Mouse (Mus musculus): Measurements from ENCODE around the gene Olfr1368. TPM values are rescaled to one million over a fixed set of nuclear protein-coding genes. Genes with fewer than 3 reads are reported as not detected.

Olfr1368 gene
- polyA plus RNA-seq (2014; fragmentation: Nextera tagmentation; extraction: Ambion mirVana): not detected in 2 replicates

- Histone ChIP-seq H3K27me3 (ENCODE audit: control insufficient read depth, insufficient read depth, low read length) (no peaks in the 10 kb centered on the region), H3K4me3 (ENCODE audit: low read depth, low read length) (no peak within 1 kb of the TSS), H3K4me2 (no peak within 1 kb of the TSS), H3K4me1 (ENCODE audit: control insufficient read depth, insufficient read depth, low read length) (no peaks in the 10 kb centered on the region), H3K9ac (ENCODE audit: low read depth, low read length) (no peak within 1 kb of the TSS), H3K27ac (ENCODE audit: low read depth, low read length) (no peak within 1 kb of the TSS), H3K9me3 (replicated peaks; ENCODE audit: control insufficient read depth, low read length) (no peaks in the 10 kb centered on the region), H3K36me3 (ENCODE audit: control insufficient read depth, insufficient read depth, low read length) (no peaks in the 10 kb centered on the region)
- ATAC-seq (replicated peaks; ENCODE audit: insufficient number of reproducible peaks, low FRiP score, low TSS enrichment): no peak
- WGBS (ENCODE audit: insufficient replicate concordance): 63% methylated on average over 4 of the region's 4 CpGs
Observed at GRCm38 (mm10) chr13:21145767-21146166, at the start of gene Olfr1368. Gene Olfr1368, minus strand, starts transcription at chr13:21145867.

- WGBS (ENCODE audit: insufficient replicate concordance): 81% methylated on average over 4 of the region's 4 CpGs
- Histone ChIP-seq H3K9me3 (replicated peaks; ENCODE audit: control insufficient read depth, low read length) (no peaks in the 10 kb centered on the region), H3K9ac (ENCODE audit: low read depth, low read length) (no peak overlapping the region), H3K4me2 (no peak overlapping the region), H3K4me1 (ENCODE audit: control insufficient read depth, insufficient read depth, low read length) (peaks cover 13% of the 10 kb centered on the region), H3K27ac (ENCODE audit: low read depth, low read length) (no peak overlapping the region), H3K36me3 (ENCODE audit: control insufficient read depth, insufficient read depth, low read length) (peaks cover 46% of the 10 kb centered on the region), H3K27me3 (ENCODE audit: control insufficient read depth, insufficient read depth, low read length) (no peaks in the 10 kb centered on the region), H3K4me3 (ENCODE audit: low read depth, low read length) (no peak overlapping the region)
- no peak for ATAC-seq (replicated peaks; ENCODE audit: insufficient number of reproducible peaks, low FRiP score, low TSS enrichment)
Observed at GRCm38 (mm10) chr13:21185521-21185920, 39.9 kb upstream of the Olfr1368 start.

GRCm38 (mm10) chr13:21183661-21184060 lies 38.0 kb upstream of the Olfr1368 start:
- H3K4me1 ChIP-seq (ENCODE audit: control insufficient read depth, insufficient read depth, low read length): peaks cover 16% of the 10 kb centered on the region
- no peak for ATAC-seq (replicated peaks; ENCODE audit: insufficient number of reproducible peaks, low FRiP score, low TSS enrichment)
- H3K9ac ChIP-seq (ENCODE audit: low read depth, low read length): no peak overlapping the region
- no peaks in the 10 kb centered on the region for H3K27me3 ChIP-seq (ENCODE audit: control insufficient read depth, insufficient read depth, low read length)
- no peak overlapping the region for H3K4me3 ChIP-seq (ENCODE audit: low read depth, low read length)
- WGBS (ENCODE audit: insufficient replicate concordance): 89% methylated on average over 7 of the region's 7 CpGs
- H3K4me2 ChIP-seq: no peak overlapping the region
- no peaks in the 10 kb centered on the region for H3K9me3 ChIP-seq (replicated peaks; ENCODE audit: control insufficient read depth, low read length)
- H3K27ac ChIP-seq (ENCODE audit: low read depth, low read length): no peak overlapping the region
- peaks cover 40% of the 10 kb centered on the region for H3K36me3 ChIP-seq (ENCODE audit: control insufficient read depth, insufficient read depth, low read length)

- no peak overlapping the region for H3K27ac ChIP-seq (ENCODE audit: low read depth, low read length)
- H3K36me3 ChIP-seq (ENCODE audit: control insufficient read depth, insufficient read depth, low read length): peaks cover 34% of the 10 kb centered on the region
- H3K27me3 ChIP-seq (ENCODE audit: control insufficient read depth, insufficient read depth, low read length): no peaks in the 10 kb centered on the region
- peaks cover 16% of the 10 kb centered on the region for H3K4me1 ChIP-seq (ENCODE audit: control insufficient read depth, insufficient read depth, low read length)
- ATAC-seq (replicated peaks; ENCODE audit: insufficient number of reproducible peaks, low FRiP score, low TSS enrichment): no peak
- 96% methylated on average over 6 of the region's 6 CpGs for WGBS (ENCODE audit: insufficient replicate concordance)
- H3K4me2 ChIP-seq: no peak overlapping the region
- H3K9me3 ChIP-seq (replicated peaks; ENCODE audit: control insufficient read depth, low read length): no peaks in the 10 kb centered on the region
- no peak overlapping the region for H3K9ac ChIP-seq (ENCODE audit: low read depth, low read length)
- no peak overlapping the region for H3K4me3 ChIP-seq (ENCODE audit: low read depth, low read length)
Observed at GRCm38 (mm10) chr13:21183066-21183465, 37.4 kb upstream of the Olfr1368 start.

- WGBS (ENCODE audit: insufficient replicate concordance): 76% methylated on average over 7 of the region's 7 CpGs
- Histone ChIP-seq H3K4me1 (ENCODE audit: control insufficient read depth, insufficient read depth, low read length) (peaks cover 16% of the 10 kb centered on the region), H3K9ac (ENCODE audit: low read depth, low read length) (peak overlapping the region; percentile 90), H3K36me3 (ENCODE audit: control insufficient read depth, insufficient read depth, low read length) (peaks cover 32% of the 10 kb centered on the region), H3K4me2 (peak overlapping the region; percentile 92), H3K4me3 (ENCODE audit: low read depth, low read length) (peak overlapping the region; percentile 89), H3K9me3 (replicated peaks; ENCODE audit: control insufficient read depth, low read length) (no peaks in the 10 kb centered on the region), H3K27me3 (ENCODE audit: control insufficient read depth, insufficient read depth, low read length) (no peaks in the 10 kb centered on the region), H3K27ac (ENCODE audit: low read depth, low read length) (no peak overlapping the region)
- no peak for ATAC-seq (replicated peaks; ENCODE audit: insufficient number of reproducible peaks, low FRiP score, low TSS enrichment)
Observed at GRCm38 (mm10) chr13:21181996-21182395, 36.3 kb upstream of the Olfr1368 start.

GRCm38 (mm10) chr13:21180551-21181530 lies 35.2 kb upstream of the Olfr1368 start:
- WGBS (ENCODE audit: insufficient replicate concordance): 1% methylated on average over 68 of the region's 71 CpGs
- Histone ChIP-seq H3K4me3 (ENCODE audit: low read depth, low read length) (peak overlapping the region; percentile 89), H3K27ac (ENCODE audit: low read depth, low read length) (peak overlapping the region; percentile 90), H3K36me3 (ENCODE audit: control insufficient read depth, insufficient read depth, low read length) (peaks cover 27% of the 10 kb centered on the region), H3K9me3 (replicated peaks; ENCODE audit: control insufficient read depth, low read length) (no peaks in the 10 kb centered on the region), H3K4me2 (peak overlapping the region; percentile 92), H3K9ac (ENCODE audit: low read depth, low read length) (peak overlapping the region; percentile 90), H3K27me3 (ENCODE audit: control insufficient read depth, insufficient read depth, low read length) (no peaks in the 10 kb centered on the region), H3K4me1 (ENCODE audit: control insufficient read depth, insufficient read depth, low read length) (peaks cover 16% of the 10 kb centered on the region)
- peak; percentile 48 for ATAC-seq (replicated peaks; ENCODE audit: insufficient number of reproducible peaks, low FRiP score, low TSS enrichment)

- under 1% methylated on average over 70 of the region's 80 CpGs for WGBS (ENCODE audit: insufficient replicate concordance)
- H3K4me1 ChIP-seq (ENCODE audit: control insufficient read depth, insufficient read depth, low read length): peaks cover 16% of the 10 kb centered on the region
- peaks cover 22% of the 10 kb centered on the region for H3K36me3 ChIP-seq (ENCODE audit: control insufficient read depth, insufficient read depth, low read length)
- no peaks in the 10 kb centered on the region for H3K27me3 ChIP-seq (ENCODE audit: control insufficient read depth, insufficient read depth, low read length)
- peak overlapping the region; percentile 90 for H3K9ac ChIP-seq (ENCODE audit: low read depth, low read length)
- peak overlapping the region; percentile 92 for H3K4me2 ChIP-seq
- H3K9me3 ChIP-seq (replicated peaks; ENCODE audit: control insufficient read depth, low read length): no peaks in the 10 kb centered on the region
- H3K27ac ChIP-seq (ENCODE audit: low read depth, low read length): peak overlapping the region; percentile 90
- H3K4me3 ChIP-seq (ENCODE audit: low read depth, low read length): peak overlapping the region; percentile 89
- peak; percentile 93 for ATAC-seq (replicated peaks; ENCODE audit: insufficient number of reproducible peaks, low FRiP score, low TSS enrichment)
Observed at GRCm38 (mm10) chr13:21179724-21180550, 34.3 kb upstream of the Olfr1368 start.

- H3K9me3 ChIP-seq (replicated peaks; ENCODE audit: control insufficient read depth, low read length): no peaks in the 10 kb centered on the region
Observed at GRCm38 (mm10) chr13:21179367-21179723, 33.7 kb upstream of the Olfr1368 start, which contains the start of gene Trim27. Gene Trim27, plus strand, starts transcription at chr13:21179445.

More at GRCm38 (mm10) chr13:21179367-21179723, 33.7 kb upstream of the Olfr1368 start, which contains the start of gene Trim27:
- H3K4me1 ChIP-seq (ENCODE audit: control insufficient read depth, insufficient read depth, low read length): peaks cover 16% of the 10 kb centered on the region
- peak within 1 kb of the TSS; percentile 92 for H3K4me2 ChIP-seq
- peak within 1 kb of the TSS; percentile 90 for H3K27ac ChIP-seq (ENCODE audit: low read depth, low read length)
- WGBS (ENCODE audit: insufficient replicate concordance): 0% methylated on average over 15 of the region's 15 CpGs
- peak within 1 kb of the TSS; percentile 90 for H3K9ac ChIP-seq (ENCODE audit: low read depth, low read length)
- no peaks in the 10 kb centered on the region for H3K27me3 ChIP-seq (ENCODE audit: control insufficient read depth, insufficient read depth, low read length)
- ATAC-seq (replicated peaks; ENCODE audit: insufficient number of reproducible peaks, low FRiP score, low TSS enrichment): peak; percentile 37; the same call in 1 of the 2 replicates
- H3K36me3 ChIP-seq (ENCODE audit: control insufficient read depth, insufficient read depth, low read length): peaks cover 19% of the 10 kb centered on the region
- peak within 1 kb of the TSS; percentile 89 for H3K4me3 ChIP-seq (ENCODE audit: low read depth, low read length)

Data from heart, embryonic 11.5 days (tissue).